Mouse (Mus musculus) urinary bladder, postnatal 0 days (tissue): ENCODE results near the gene Sik3. TPM values are rescaled to one million over a fixed set of nuclear protein-coding genes. Genes with fewer than 3 reads are reported as not detected.

Experiments
- polyA plus RNA-seq: library from polyadenylated mRNA; unstranded; fragments of >200 nt; fragmentation: Nextera tagmentation; extraction: Ambion mirVana; gene quantifications from 2 replicates; pipeline ENCODE4 v1.2.1, GENCODE M21; 2015

Sik3 gene
- 7.9 and 8.5 TPM in 2 replicates for polyA plus RNA-seq

DNA sequence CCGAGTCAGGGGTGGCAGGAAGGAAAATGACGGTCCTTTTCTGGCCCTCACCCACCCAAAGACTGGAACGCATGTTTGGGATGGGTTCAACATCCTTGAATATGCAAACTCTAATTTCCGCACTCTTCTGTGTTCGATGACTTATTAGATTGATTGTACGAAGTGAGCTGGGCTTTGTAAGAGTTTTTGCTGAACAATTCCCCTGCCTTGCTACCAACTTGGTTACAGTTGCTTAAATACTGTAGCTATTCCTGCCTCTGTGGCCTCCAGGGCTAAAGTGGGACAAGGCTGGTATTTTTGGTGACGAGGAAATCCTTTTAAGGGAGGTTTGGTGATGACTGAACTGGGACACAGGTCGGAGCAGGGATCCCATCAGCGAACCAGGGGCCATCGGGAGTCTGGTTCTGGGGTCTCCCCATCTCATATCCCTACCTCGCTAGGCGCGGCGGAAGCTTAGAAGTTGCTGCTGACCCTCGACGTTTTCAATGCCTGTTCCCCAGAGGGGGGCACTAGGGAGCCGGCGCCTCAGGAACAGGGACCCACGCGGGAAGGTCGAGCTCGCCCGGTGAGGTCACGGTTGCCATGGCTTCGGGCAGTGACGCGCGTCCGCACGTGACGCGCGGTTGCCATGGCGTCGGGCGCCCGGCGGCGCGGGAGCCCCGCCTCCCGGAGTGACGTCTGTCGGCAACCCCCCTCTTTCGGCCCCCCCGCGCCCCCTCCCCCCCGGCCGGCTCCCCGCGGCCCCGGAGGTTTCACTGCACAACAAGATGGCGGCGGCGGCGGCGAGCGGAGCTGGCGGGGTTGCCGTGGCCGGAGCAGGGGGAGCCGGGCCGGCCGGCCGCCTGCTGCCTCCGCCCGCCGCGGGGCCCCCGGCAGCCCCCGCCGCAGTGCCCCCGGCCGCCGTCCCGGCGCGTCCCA lies at the start of gene Sik3, which contains the start of gene Pafah1b2:
Sik3 (plus strand) TSS at position 730 of the 918 bp plus-strand sequence.
Pafah1b2 (minus strand) TSS at position 600 of the 918 bp plus-strand sequence.

DNA sequence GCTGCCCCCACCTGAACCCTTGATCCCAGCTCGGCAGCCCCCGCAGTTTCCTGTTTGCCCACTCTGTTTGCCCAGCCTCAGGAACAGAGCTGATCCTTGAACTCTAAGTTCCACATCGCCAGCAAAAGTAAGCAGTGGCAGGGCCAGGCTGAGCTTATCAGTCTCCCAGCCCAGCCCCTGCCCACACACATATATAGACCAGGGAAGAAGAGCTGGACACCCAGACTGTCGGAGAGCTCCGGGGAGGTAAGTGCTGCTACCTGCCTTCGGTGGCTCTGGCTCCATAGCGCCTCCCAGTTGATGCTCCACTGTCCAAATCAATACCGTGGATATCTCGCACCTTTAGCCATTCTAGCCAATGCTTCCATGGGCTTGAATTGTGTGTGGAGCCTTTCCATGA lies 215.9 kb downstream of the Sik3 start, which contains the start of gene Apoa1:
Apoa1 (plus strand) TSS at position 90 of the 400 bp plus-strand sequence.

DNA sequence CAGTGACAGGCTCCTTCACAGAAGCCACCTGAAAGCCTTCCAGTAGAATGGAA lies 222.8 kb downstream of the Sik3 start, which contains the start of gene Apoc3:
Apoc3 (minus strand) TSS at position 41 of the 53 bp plus-strand sequence.

DNA sequence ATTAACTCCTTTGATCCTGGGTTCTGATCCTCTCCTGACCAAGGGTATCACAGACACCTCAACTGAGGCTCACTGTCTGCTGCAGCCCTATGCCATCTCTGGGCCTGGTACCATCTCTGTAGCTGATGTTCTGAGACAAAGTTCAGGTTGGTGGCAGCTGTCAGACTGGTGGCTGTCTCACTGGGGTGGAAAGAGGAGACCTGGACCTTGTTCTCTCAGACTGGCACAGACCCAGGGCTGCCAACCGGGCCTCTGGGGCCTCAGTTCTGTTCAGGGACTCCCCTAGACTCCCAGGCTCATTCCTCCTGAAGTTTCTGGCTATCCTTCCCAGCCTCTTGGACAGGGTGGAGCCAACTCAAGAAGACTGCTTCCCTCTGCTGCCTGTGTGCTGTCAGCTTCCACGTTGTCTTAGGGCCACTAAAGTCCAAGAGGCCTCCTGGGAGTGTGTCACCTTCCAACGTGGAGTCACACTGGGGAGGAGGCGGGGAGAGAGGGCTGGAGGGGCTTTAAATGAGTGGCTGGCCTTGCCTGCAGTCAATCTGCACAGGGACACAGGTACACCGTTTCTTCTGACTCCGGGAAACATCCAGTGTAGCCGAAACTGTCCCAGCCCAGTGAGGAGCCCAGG lies 228.0 kb downstream of the Sik3 start, which contains the start of gene Apoa4:
Apoa4 (plus strand) TSS at position 171 of the 628 bp plus-strand sequence.

DNA sequence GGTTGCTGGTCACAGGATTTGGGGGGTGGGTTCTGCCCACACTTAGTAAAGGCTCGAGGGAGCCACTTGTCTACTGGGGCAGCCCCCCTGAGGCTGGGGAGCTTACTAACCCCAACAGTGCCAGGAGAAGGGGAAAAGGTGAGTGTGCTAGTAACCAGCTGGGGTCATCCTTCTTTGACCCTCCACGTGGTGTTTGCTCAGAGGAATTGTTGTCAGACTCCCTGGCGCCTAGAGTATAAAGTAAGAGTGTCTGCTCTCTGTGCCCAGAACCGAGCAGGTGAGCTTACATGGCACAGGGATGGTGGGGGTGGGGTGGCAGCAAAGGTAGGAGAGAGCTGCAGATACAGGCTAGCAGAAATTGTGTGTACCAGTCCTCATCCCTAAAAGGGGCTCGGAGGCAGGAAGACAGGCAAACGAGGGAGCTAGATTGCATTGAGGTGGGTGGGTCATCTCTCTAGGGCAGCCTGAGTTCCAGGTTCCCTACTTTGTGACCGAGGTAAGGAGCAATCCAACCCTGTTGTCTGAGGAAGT lies 255.8 kb downstream of the Sik3 start, which contains the start of gene Apoa5:
Apoa5 (plus strand) TSS at position 291 of the 531 bp plus-strand sequence.

DNA sequence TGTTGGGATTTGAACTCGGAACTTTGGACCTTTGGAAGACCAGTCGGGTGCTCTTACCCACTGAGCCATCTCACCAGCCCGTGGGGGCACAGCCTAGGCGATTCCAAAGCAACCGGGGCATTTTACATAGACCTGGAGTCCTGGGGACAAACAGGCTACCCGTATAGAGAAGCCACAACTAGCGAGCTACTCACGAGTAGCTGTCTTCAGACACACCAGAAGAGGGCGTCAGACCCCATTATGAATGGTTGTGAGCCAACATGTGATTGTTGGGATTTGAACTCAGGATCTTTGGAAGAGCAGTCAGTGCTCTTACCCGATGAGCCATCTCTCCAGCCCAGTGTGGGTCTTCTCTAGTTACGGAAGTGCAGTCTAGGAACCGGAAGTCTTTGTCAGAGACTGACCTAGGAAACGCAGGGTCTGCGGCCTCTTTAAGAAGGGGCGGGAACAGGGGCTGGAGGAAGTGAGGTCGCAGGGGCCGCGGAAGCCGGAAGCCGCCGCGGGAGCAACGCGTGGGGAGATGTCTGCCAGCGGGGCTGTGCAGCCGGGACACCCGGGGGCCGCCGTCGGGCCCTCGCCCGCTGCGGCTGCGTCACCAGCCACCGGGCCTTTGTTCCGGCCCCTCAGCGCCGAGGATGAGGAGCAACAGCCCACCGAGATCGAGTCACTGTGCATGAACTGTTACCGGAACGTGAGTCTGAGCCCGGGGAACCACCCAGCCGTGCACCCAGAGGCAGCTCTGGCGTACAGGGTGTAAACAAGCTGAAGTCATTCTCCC lies 260.2 kb downstream of the Sik3 start, which contains the start of gene Zpr1:
Zpr1 (plus strand) TSS at position 388 of the 778 bp plus-strand sequence.

Other genes starting within 250 kb of the Sik3 start
- gene Cep164, start 184.1 kb upstream of the Sik3 start, polyA plus RNA-seq, result 16.4 and 16.6 TPM in 2 replicates
- gene Bace1, start 174.2 kb upstream of the Sik3 start, polyA plus RNA-seq, result 28.8 and 30.6 TPM in 2 replicates
- gene Pcsk7, start 106.3 kb upstream of the Sik3 start, polyA plus RNA-seq, result 13.9 TPM in 2 replicates
- 30.4 and 34.1 TPM in 2 replicates for gene Rnf214, start 105.9 kb upstream of the Sik3 start, polyA plus RNA-seq
- gene Tagln, start 76.8 kb upstream of the Sik3 start, polyA plus RNA-seq, result 9,920 and 10,210 TPM in 2 replicates
- gene Sidt2, start 57.6 kb upstream of the Sik3 start, polyA plus RNA-seq, result 39.7 and 43.7 TPM in 2 replicates
- gene Pafah1b2, start 130 bp upstream of the Sik3 start, polyA plus RNA-seq, result 88.3 and 107 TPM in 2 replicates
- 5.6 and 23.8 TPM in 2 replicates for gene Apoa1, start 215.8 kb downstream of the Sik3 start, polyA plus RNA-seq
- 0.36 TPM in 1 of 2 replicates, not detected in the other for gene Apoc3, start 222.8 kb downstream of the Sik3 start, polyA plus RNA-seq
- gene Apoa4, start 227.9 kb downstream of the Sik3 start, polyA plus RNA-seq, result 0.08 and 0.24 TPM in 2 replicates